Mouse (Mus musculus) adrenal gland, postnatal 25 days (tissue): ENCODE data around the gene Wwox. TPM values are rescaled to one million over a fixed set of nuclear protein-coding genes. Genes with fewer than 3 reads are reported as not detected.
A peak's percentile ranks its signal among the peaks of the same experiment; 100 is the strongest.

ENCODE experiments used
- DNase-seq: peaks from one replicate; pipeline ENCODE4 v3.0.0; 2021; ENCODE audit warnings: mixed read lengths
- total RNA-seq: library from RNA; stranded (reverse); gene quantifications from 2 replicates; pipeline ENCODE4 v1.2.3, GENCODE M21; 2021

Gene Wwox
- total RNA-seq, 1 experiment from 2014 or later, result 37.2 TPM

- DNase-seq, result no peak
Measured at GRCm38 (mm10) chr8:114875161-114875560, 435.7 kb downstream of the Wwox start.

DNA sequence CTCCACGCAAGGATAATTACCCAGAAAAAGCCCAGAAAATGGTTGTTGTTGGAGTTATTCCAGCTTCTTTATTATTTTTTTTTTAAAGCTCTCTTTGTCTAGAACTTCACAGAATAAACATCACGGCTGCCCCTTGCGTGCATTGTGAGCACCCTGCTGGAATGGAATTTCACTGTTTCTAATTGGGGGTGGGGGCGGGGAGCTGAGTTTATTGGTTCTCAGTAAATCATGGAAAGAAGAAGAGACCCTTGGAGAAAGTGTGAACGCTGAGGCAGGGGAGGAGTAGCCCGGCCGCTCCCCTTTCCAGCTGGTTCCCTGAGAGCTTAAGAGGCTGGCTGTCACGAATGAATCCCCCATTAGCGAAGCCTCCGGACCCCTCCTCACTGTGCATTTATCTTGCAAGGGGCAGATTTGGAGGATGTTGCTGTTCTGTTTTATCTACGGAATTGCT is 436.7 kb downstream of the Wwox start:
- DNase-seq, result no peak

GRCm38 (mm10) chr8:114876696-114877206 is 437.3 kb downstream of the Wwox start:
- DNase-seq, result peak; percentile 21

- no peak for DNase-seq
Measured at GRCm38 (mm10) chr8:114877234-114877633, 437.8 kb downstream of the Wwox start.

GRCm38 (mm10) chr8:114878449-114879276 is 439.2 kb downstream of the Wwox start:
- no peak for DNase-seq

DNA sequence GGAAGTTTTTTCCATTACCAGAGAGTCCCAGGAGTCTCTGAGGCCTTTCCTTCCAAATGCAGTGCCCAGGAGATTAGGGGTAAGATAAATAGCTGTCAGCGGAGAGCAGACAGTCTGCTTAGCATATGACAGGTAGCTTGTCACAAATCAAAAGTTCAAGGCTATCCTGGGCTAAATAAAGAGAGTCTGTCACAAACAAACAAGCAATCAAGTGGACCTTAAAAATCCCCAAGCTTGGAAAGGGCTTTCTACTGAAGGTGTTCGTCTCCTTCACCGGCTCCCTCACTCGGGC is 439.8 kb downstream of the Wwox start:
- no peak for DNase-seq

GRCm38 (mm10) chr8:114879678-114880077 is 440.2 kb downstream of the Wwox start:
- no peak for DNase-seq

DNA sequence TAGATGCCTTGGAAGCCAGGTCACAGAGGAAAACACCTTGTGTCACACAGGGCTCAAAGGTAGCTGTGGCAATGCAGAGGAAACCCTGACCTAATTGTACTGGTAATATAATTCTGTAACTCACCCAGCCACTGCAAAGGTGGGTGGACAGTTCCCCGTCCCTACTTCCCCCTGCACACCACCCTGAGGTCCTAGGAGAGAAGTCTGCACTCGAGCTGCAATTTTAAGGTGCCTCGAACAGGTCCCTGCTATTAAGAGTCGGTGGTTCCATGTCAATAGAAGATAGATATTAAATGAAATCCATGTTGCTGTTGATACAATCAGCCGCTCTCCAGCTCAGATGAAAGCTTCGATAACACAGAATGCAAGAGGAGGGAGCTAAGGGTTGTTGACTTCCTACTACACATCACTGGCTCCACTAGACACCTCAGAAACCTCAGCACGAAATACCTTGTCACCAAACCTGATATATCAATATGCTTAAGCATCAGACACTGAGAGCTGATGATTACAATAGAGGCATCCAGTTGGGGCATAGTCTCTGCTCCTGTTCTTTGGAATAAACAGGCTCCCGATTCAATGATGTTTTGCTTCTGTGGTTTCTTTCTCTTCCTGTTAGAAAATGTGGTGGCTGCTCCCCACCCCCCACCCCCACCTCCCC is 441.1 kb downstream of the Wwox start:
- DNase-seq, result no peak

DNA sequence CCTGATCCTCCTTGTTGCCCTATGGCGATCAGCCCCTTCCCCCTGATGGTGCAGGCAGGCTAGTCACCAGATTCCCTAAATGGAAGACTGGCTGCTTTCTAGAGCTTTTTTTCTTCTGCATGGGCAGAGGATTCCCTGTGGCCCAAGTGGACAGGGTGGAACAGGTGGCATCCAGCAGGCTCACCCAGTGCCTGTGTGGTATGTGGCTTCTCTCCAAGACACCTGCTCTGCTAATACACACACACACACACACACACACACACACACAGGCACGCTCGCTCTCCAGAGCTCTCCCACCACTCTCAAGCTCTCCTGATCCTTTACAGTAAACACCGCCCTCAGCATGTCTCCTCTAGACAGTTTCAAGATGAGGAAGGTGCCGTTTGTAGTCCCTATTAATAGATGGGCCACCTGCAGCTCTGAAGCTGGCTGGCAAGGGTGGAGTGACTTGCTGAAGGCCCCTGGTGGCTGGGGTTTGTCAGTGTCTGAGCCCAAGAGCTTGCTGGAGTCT is 442.5 kb downstream of the Wwox start:
- DNase-seq, result no peak

DNA sequence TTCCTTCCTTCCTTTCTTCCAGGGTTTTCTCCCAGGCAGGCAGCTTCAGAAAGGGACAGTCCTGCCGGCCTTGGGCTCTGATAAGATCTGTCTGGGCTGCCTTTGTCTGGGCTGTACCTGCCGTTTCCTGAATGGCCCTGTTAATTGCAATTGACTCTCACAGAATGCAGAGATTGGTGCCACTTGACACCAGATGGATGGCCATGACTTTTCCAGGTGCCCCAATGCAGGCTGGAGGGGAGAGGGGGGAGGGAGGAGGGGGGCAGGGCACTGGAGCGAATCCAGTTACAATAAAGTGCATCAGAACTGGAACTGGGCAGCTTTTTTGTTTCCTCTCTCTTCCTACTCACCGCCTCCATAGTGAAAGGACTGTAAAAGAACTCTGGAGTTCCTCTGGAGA is 443.0 kb downstream of the Wwox start:
- DNase-seq, result no peak

DNA sequence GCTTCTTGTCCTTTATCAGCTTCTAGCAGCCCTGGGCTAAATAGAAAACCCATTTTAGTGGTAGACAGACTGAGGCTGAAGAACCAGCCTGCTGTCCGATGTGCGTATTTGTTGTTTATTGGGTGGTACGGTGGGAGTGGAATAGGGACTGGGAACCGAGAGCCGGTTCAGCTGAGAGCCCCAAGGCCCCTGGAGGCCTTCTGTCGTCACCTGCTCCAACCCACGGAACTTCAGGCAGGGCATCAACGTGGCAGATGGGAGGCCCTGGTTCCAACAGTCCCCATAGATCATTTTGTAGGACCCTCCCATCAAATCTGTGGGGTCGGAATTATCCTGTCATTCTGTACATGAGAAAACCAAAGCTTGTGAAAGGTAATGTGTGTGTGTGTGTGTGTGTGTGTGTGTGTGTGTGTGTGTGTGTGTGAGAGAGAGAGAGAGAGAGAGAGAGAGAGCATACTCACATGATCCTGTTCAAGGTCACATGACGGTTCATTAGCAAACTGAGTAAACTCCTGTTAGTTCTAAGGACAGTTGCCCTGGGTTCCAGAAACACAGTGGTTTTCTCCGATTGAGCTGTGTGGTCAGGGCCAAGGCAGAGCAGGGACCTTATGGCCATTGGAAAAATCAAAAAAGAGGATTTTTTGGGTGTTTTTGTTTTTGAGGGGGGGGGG is 443.6 kb downstream of the Wwox start:
- DNase-seq, result no peak

- no peak for DNase-seq
Measured at GRCm38 (mm10) chr8:114883967-114884366, 444.5 kb downstream of the Wwox start.

DNA sequence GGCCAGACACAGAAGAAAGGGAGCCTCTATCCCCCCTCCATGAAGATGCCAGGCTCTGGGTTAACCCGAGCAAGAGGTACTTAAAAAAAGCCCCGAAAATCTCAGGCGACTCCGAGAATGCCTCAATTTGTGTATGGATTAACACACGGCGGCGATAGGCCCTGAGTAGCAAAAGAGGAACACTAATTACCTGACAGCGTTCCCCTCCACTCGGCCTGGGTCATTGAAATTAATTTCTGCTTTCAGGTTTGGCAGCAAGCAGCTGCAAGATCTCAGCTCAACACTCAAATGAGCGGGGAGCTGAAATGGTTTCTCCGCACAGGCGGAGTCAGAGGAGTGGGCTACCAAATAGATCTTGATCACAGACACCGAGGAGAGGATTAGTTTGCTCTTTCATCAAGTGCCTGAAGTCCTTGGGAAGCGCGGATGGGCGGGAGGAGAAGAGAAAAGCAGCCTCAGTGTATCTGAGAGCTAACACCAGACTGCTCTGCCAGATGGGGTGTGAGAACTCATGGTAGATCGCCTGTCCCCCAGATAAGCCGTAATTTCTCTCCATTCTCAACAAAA is 445.7 kb downstream of the Wwox start:
- DNase-seq, result no peak

DNA sequence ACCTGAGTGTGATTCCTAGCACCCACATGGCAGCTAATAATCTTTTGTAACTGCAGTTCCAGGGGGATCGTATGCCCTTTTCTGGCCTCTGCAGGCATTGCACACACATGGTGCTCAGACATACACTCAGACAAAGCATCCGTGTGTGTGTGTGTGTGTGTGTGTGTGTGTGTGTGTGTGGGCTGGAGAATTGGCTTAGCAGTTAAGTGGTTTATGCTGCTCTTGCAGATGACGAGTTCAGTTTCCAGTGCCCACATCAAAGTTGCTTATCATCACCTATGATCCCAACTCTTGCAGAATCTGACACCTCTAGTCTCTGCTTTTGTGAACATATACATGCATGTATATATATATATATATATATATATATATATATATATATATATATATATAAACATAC is 448.9 kb downstream of the Wwox start:
- no peak for DNase-seq

DNA sequence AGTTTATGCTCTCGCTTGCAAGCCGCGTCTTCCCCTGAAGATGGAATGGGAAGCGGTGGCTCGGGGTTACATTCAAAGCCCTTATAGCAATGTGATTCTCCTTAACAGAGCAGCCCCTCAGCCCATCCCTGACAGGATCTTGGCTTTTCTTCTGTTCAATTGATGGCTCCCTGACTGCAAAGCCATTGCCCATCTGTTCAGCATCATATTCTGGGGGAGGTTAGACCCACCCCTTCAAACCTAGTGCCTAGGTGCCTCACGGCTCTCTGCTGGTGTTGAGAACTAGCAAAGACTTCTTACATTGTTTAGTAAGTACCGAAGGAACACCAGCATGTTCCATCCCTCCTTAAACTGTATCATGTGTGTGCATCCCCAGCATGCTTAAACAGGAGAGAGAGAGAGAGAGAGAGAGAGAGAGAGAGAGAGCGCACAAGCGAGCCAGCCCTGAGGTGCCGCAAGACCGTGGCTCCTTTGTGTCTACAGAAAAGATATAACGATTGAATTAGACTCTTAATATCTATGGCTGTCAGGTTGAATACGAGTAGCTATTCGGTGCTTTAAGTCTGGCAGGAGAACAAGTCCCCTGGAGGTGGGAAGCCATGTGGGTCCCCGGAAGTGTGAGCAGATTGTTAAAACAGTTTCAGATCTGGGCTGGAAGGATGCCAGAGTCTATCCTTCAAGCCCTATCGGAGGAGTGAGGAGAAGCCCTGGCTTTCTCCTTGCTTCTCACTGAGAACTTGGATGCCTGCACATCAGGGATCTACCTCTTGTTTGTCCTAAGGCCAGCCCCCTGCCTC is 450.3 kb downstream of the Wwox start:
- DNase-seq, result no peak

- DNase-seq, result no peak
Measured at GRCm38 (mm10) chr8:114890478-114890877, 451.0 kb downstream of the Wwox start.

DNA sequence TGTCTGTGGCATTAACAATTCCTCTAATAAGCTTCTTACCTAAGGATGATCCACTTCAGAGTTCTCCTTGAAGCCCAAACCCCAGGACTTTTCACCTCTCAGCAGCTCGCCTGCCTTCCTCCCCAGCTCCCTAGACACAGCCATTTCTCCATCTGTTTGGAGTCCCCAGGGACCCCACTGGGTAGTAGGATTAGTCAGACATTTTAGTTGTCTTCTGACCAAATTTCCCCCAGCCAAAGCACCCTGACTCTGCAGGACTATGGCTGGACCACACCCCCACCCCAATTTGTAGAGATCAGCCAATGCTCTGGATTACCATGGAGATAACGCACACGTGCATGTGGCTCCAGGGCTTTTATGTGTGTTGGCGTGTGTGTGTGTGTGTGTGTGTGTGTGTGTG is 451.8 kb downstream of the Wwox start:
- no peak for DNase-seq

DNA sequence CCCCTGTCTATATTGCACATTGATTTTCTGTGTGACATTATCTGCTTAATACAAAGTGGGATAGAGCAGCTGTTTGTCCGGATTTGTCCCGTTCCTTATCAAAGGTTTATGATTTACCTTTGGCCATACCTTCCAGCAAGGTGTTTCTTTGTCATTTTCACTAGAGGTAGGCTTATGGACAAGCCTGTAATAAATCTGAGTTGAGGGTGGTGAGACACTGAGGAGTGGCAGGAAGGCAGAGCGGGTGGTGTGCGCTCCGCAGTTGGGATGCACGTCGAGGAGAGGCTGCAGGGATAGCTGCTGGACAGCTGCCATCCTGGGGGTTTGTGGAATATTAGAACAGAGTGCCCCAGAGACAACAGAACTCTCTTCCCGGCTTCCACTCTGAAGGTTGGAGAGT is 458.0 kb downstream of the Wwox start:
- no peak for DNase-seq

DNA sequence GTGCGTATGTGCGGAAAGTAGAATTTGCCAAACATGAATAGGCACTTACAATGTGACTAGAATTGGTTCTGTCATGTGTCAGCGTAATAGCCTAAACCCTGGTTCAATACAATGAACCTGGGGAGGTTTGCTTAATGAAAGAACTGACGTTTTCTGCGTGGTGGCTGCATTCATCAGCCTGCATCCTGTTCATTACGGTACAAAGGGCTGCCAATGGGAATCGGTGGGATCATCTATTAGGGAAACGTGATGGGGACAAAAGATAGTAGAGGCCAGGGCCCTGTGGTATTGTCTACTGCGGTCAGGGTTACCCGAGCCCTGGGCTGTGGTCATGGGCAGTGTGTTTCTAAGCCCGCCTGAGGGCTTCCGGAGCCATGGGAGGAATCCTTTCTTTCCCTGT is 459.7 kb downstream of the Wwox start:
- no peak for DNase-seq

DNA sequence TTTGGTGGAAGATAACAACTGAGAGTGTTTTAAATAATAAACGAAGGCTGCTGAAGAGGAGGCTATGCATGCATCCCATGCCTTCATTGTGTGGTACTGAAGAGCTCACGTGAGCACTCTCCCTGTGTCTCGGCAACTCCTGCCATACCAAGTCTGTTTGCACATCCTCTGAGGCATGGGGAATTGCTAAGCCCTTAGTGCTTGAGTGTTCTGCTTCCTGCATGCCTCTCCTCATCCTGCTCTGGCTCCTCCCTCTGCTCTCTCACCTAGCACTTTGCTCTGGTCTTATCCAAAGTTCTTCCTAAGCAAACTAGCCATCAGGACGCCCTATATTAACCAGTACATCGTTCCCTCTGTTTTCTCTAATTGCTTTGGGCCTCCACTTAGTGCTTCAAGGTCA is 463.1 kb downstream of the Wwox start:
- no peak for DNase-seq

- DNase-seq, result no peak
Measured at GRCm38 (mm10) chr8:114908086-114908485, 468.6 kb downstream of the Wwox start.

DNA sequence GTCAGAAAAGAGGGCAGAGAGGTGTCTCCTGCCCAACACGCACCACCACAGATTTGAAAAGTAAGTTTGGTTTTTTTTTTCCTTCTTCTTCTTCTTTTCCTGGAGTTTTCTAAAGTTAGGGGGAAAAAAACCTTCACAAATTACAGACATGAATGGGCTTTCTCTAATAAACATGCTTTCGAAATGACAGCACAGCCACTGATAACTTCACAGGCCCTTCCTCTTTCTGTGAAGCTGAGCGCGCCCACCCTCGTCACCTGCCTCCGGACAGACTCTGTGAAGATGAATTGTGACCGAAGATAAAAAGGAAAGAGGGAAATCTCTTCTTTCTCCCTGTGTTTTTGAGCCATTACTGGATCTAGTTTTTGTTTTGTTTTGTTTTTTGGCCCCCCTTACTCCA is 469.1 kb downstream of the Wwox start:
- no peak for DNase-seq
